Mouse (Mus musculus): Measurements from ENCODE around the gene Gm7073. TPM values are rescaled to one million over a fixed set of nuclear protein-coding genes. Genes with fewer than 3 reads are reported as not detected.

The Gm7073 gene
- polyA plus RNA-seq (2014; fragmentation: Nextera tagmentation; extraction: Ambion mirVana): not detected in 2 replicates

- H3K36me3 ChIP-seq (replicated peaks; ENCODE audit: control insufficient read depth, insufficient read depth): no peaks in the 10 kb centered on the region
- ATAC-seq (ENCODE audit: low FRiP score): no peak
- no peak within 1 kb of the TSS for H3K27ac ChIP-seq
- H3K4me2 ChIP-seq (replicated peaks): no peak within 1 kb of the TSS
- H3K9ac ChIP-seq: no peak within 1 kb of the TSS
- no peaks in the 10 kb centered on the region for H3K9me3 ChIP-seq (ENCODE audit: control insufficient read depth, low read length)
- DNase-seq (ENCODE audit: low spot score): no peak
- no peak within 1 kb of the TSS for H3K4me3 ChIP-seq (replicated peaks; ENCODE audit: low read length)
- H3K27me3 ChIP-seq (ENCODE audit: control insufficient read depth, insufficient read depth, low read length): no peaks in the 10 kb centered on the region
- no peaks in the 10 kb centered on the region for H3K4me1 ChIP-seq (replicated peaks; ENCODE audit: control insufficient read depth, insufficient read depth, low read length)
Measured at GRCm38 (mm10) chrX:60539149-60539548, at the start of gene Gm7073. Gene Gm7073 (minus strand): TSS chrX:60539249.

DNA sequence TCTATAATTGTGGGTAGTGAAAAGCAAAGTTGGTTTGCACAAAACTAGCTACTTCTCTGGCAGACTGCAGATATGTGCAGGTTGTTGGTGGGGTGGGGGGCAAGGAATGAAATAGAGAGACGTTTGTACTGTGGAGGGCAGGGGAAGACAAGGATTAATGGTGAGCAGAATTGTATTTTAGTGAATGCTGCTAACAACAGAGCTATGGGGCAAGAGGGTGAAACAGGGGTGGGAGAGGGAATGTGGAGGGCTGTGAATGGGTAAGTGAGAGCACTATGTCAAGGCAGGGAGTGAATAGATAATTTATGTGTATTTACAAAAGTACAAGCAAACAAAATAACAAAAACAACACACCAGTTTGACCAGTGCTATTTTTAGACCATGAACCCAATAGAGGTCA is 31.5 kb upstream of the Gm7073 start:
- no peak for DNase-seq (ENCODE audit: low spot score)
- no peak overlapping the region for H3K4me3 ChIP-seq (replicated peaks; ENCODE audit: low read length)
- no peaks in the 10 kb centered on the region for H3K9me3 ChIP-seq (ENCODE audit: control insufficient read depth, low read length)
- no peak overlapping the region for H3K27ac ChIP-seq
- no peak overlapping the region for H3K4me2 ChIP-seq (replicated peaks)
- 19% methylated on average over 1 of the region's 1 CpGs for WGBS
- no peaks in the 10 kb centered on the region for H3K4me1 ChIP-seq (replicated peaks; ENCODE audit: control insufficient read depth, insufficient read depth, low read length)
- H3K9ac ChIP-seq: no peak overlapping the region
- no peak for ATAC-seq (ENCODE audit: low FRiP score)
- H3K36me3 ChIP-seq (replicated peaks; ENCODE audit: control insufficient read depth, insufficient read depth): no peaks in the 10 kb centered on the region
- H3K27me3 ChIP-seq (ENCODE audit: control insufficient read depth, insufficient read depth, low read length): no peaks in the 10 kb centered on the region

DNA sequence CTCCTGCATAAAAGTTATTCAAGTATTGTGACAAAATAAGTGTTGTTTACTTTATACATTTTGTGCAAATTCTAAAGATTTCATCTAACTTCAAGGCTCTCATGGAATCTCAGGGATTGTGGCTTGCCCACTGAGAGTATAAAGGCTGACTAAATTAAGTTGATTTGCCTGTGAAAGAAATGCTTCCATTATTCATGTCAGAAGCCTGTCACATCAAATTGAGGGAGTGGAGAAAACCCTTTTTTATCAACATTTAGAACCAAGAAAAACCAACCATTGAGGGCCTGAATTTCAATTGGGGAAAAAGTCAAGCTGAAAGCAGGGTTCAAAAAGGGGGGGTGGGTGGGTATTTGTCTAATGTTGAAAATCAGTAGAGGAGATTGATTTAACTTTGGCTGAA is 30.0 kb upstream of the Gm7073 start:
- Histone ChIP-seq H3K9me3 (ENCODE audit: control insufficient read depth, low read length) (no peaks in the 10 kb centered on the region), H3K4me3 (replicated peaks; ENCODE audit: low read length) (no peak overlapping the region), H3K27ac (no peak overlapping the region), H3K4me1 (replicated peaks; ENCODE audit: control insufficient read depth, insufficient read depth, low read length) (no peaks in the 10 kb centered on the region), H3K27me3 (ENCODE audit: control insufficient read depth, insufficient read depth, low read length) (no peaks in the 10 kb centered on the region), H3K36me3 (replicated peaks; ENCODE audit: control insufficient read depth, insufficient read depth) (no peaks in the 10 kb centered on the region), H3K4me2 (replicated peaks) (no peak overlapping the region), H3K9ac (no peak overlapping the region)
- no peak for DNase-seq (ENCODE audit: low spot score)
- ATAC-seq (ENCODE audit: low FRiP score): no peak

DNA sequence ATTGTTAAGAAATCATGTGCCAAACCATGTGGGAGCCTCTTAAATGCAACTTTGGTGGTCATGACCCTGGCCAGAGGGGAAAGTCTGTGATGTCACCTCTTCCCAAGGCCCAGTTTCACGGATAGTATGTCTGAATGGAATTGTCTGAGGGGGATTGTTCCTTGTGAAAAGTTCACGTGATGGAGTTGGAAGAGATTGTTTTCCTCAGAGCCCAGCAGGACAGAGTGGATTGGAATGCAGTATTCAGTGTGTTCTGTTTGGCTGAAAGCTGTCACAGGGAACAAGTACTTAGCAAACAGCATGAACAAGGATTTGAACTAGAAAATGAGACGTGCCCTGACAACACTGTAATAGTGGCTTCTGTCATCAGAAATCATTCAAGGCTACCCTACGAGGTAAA is 16.2 kb upstream of the Gm7073 start:
- H3K9ac ChIP-seq: no peak overlapping the region
- WGBS: 30% methylated on average over 4 of the region's 4 CpGs
- no peaks in the 10 kb centered on the region for H3K4me1 ChIP-seq (replicated peaks; ENCODE audit: control insufficient read depth, insufficient read depth, low read length)
- no peak overlapping the region for H3K4me3 ChIP-seq (replicated peaks; ENCODE audit: low read length)
- no peaks in the 10 kb centered on the region for H3K9me3 ChIP-seq (ENCODE audit: control insufficient read depth, low read length)
- no peaks in the 10 kb centered on the region for H3K27me3 ChIP-seq (ENCODE audit: control insufficient read depth, insufficient read depth, low read length)
- no peak overlapping the region for H3K27ac ChIP-seq
- no peak overlapping the region for H3K4me2 ChIP-seq (replicated peaks)
- DNase-seq (ENCODE audit: low spot score): no peak
- H3K36me3 ChIP-seq (replicated peaks; ENCODE audit: control insufficient read depth, insufficient read depth): no peaks in the 10 kb centered on the region
- no peak for ATAC-seq (ENCODE audit: low FRiP score)

GRCm38 (mm10) chrX:60547444-60548304 is 8.6 kb upstream of the Gm7073 start:
- Histone ChIP-seq H3K36me3 (replicated peaks; ENCODE audit: control insufficient read depth, insufficient read depth) (no peaks in the 10 kb centered on the region), H3K9ac (peak overlapping the region; percentile 62), H3K4me1 (replicated peaks; ENCODE audit: control insufficient read depth, insufficient read depth, low read length) (no peaks in the 10 kb centered on the region), H3K27ac (peak overlapping the region; percentile 69), H3K9me3 (ENCODE audit: control insufficient read depth, low read length) (no peaks in the 10 kb centered on the region), H3K4me2 (replicated peaks) (peak overlapping the region; percentile 55), H3K27me3 (ENCODE audit: control insufficient read depth, insufficient read depth, low read length) (no peaks in the 10 kb centered on the region), H3K4me3 (replicated peaks; ENCODE audit: low read length) (peak overlapping the region; percentile 42)
- DNase-seq (ENCODE audit: low spot score) (peak; percentile 26), ATAC-seq (ENCODE audit: low FRiP score) (peak; percentile 88)
- 26% methylated on average over 55 of the region's 113 CpGs for WGBS

DNA sequence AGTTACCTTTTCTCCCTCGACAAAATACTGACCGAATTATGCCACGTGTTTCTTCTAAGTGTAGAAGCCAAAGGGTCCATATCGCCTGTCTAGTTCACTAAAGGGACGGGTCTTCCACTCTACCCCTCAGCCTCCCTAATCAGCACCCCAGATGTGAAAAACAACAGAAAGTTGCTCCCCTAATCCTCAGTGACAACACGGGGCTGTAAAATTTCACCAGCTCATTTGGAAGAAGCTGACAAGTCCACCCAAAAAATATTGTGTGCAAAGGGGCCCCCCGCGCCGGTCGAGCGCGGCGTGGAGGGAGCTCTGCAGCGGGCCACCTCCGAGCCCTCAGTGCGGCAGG is 8.0 kb upstream of the Gm7073 start:
- no peaks in the 10 kb centered on the region for H3K9me3 ChIP-seq (ENCODE audit: control insufficient read depth, low read length)
- peak overlapping the region; percentile 42 for H3K4me3 ChIP-seq (replicated peaks; ENCODE audit: low read length)
- ATAC-seq (ENCODE audit: low FRiP score) (peak; percentile 25; the same call in 1 of the 2 replicates), DNase-seq (ENCODE audit: low spot score) (no peak)
- no peaks in the 10 kb centered on the region for H3K36me3 ChIP-seq (replicated peaks; ENCODE audit: control insufficient read depth, insufficient read depth)
- peak overlapping the region; percentile 55 for H3K4me2 ChIP-seq (replicated peaks)
- peak overlapping the region; percentile 62 for H3K9ac ChIP-seq
- no peaks in the 10 kb centered on the region for H3K4me1 ChIP-seq (replicated peaks; ENCODE audit: control insufficient read depth, insufficient read depth, low read length)
- peak overlapping the region; percentile 69 for H3K27ac ChIP-seq
- H3K27me3 ChIP-seq (ENCODE audit: control insufficient read depth, insufficient read depth, low read length): no peaks in the 10 kb centered on the region
- WGBS: 17% methylated on average over 12 of the region's 16 CpGs

DNA sequence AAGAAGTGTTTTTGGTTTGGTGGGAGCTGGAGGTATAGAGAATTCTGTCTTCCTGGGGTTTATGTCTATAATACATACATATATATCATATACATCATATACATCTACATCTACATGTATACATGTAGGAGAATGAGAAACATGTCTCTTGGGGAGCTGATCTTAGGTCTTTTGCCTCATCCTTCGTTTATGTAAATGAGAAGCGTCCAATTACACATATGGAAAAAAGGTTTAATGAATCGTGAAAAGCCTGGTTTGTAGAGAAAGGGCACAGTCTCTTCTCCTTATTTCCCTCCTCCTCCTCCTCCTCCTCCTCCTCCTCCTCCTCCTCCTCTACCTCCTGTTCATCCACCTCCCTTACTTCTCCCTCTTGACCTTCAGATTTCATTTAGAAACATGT is 6.9 kb upstream of the Gm7073 start:
- Histone ChIP-seq H3K27ac (no peak overlapping the region), H3K36me3 (replicated peaks; ENCODE audit: control insufficient read depth, insufficient read depth) (no peaks in the 10 kb centered on the region), H3K27me3 (ENCODE audit: control insufficient read depth, insufficient read depth, low read length) (no peaks in the 10 kb centered on the region), H3K9ac (no peak overlapping the region), H3K9me3 (ENCODE audit: control insufficient read depth, low read length) (no peaks in the 10 kb centered on the region), H3K4me3 (replicated peaks; ENCODE audit: low read length) (no peak overlapping the region), H3K4me2 (replicated peaks) (no peak overlapping the region), H3K4me1 (replicated peaks; ENCODE audit: control insufficient read depth, insufficient read depth, low read length) (no peaks in the 10 kb centered on the region)
- no peak for DNase-seq (ENCODE audit: low spot score)
- 31% methylated on average over 3 of the region's 3 CpGs for WGBS
- no peak for ATAC-seq (ENCODE audit: low FRiP score)

DNA sequence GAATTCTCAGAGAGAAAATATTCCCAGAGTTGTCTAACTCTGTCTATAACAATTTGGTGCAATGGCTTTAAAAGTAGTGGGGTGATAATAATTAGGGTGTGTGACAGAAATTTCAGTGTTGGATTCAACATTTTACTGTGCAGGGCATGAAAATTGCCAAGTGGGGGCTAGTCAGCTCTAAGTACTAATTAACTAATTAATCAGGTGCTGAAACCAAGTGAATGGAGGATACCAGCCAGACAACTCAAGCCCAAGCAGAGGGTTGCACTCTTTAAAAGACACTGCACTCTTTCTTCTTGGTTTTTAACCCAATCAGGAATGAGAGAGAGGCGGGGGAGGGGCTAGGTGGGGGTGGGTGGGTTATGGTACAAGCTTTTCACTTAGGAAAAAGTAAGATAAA is 6.4 kb upstream of the Gm7073 start:
- no peaks in the 10 kb centered on the region for H3K36me3 ChIP-seq (replicated peaks; ENCODE audit: control insufficient read depth, insufficient read depth)
- H3K27ac ChIP-seq: no peak overlapping the region
- ATAC-seq (ENCODE audit: low FRiP score) (no peak), DNase-seq (ENCODE audit: low spot score) (no peak)
- H3K4me2 ChIP-seq (replicated peaks): no peak overlapping the region
- no peak overlapping the region for H3K9ac ChIP-seq
- H3K4me1 ChIP-seq (replicated peaks; ENCODE audit: control insufficient read depth, insufficient read depth, low read length): no peaks in the 10 kb centered on the region
- H3K27me3 ChIP-seq (ENCODE audit: control insufficient read depth, insufficient read depth, low read length): no peaks in the 10 kb centered on the region
- no peaks in the 10 kb centered on the region for H3K9me3 ChIP-seq (ENCODE audit: control insufficient read depth, low read length)
- 25% methylated on average over 1 of the region's 1 CpGs for WGBS
- no peak overlapping the region for H3K4me3 ChIP-seq (replicated peaks; ENCODE audit: low read length)

GRCm38 (mm10) chrX:60544098-60544497 is 5.0 kb upstream of the Gm7073 start:
- Histone ChIP-seq H3K4me2 (replicated peaks) (no peak overlapping the region), H3K27ac (no peak overlapping the region), H3K4me1 (replicated peaks; ENCODE audit: control insufficient read depth, insufficient read depth, low read length) (no peaks in the 10 kb centered on the region), H3K36me3 (replicated peaks; ENCODE audit: control insufficient read depth, insufficient read depth) (no peaks in the 10 kb centered on the region), H3K4me3 (replicated peaks; ENCODE audit: low read length) (no peak overlapping the region), H3K9ac (no peak overlapping the region), H3K9me3 (ENCODE audit: control insufficient read depth, low read length) (no peaks in the 10 kb centered on the region), H3K27me3 (ENCODE audit: control insufficient read depth, insufficient read depth, low read length) (no peaks in the 10 kb centered on the region)
- DNase-seq (ENCODE audit: low spot score): no peak
- no peak for ATAC-seq (ENCODE audit: low FRiP score)
- 41% methylated on average over 4 of the region's 4 CpGs for WGBS

GRCm38 (mm10) chrX:60542901-60543300 is 3.9 kb upstream of the Gm7073 start:
- Histone ChIP-seq H3K27me3 (ENCODE audit: control insufficient read depth, insufficient read depth, low read length) (no peaks in the 10 kb centered on the region), H3K27ac (no peak overlapping the region), H3K9me3 (ENCODE audit: control insufficient read depth, low read length) (no peaks in the 10 kb centered on the region), H3K36me3 (replicated peaks; ENCODE audit: control insufficient read depth, insufficient read depth) (no peaks in the 10 kb centered on the region), H3K4me2 (replicated peaks) (no peak overlapping the region), H3K4me3 (replicated peaks; ENCODE audit: low read length) (no peak overlapping the region), H3K9ac (no peak overlapping the region), H3K4me1 (replicated peaks; ENCODE audit: control insufficient read depth, insufficient read depth, low read length) (no peaks in the 10 kb centered on the region)
- no peak for ATAC-seq (ENCODE audit: low FRiP score)
- no peak for DNase-seq (ENCODE audit: low spot score)
- WGBS: 32% methylated on average over 1 of the region's 1 CpGs
